ENCODE assay signal across 8 mouse cellular contexts in genomic region chr11:83192001-83192400, GRCm38 (mm10). TPM values are rescaled to one million over a fixed set of nuclear protein-coding genes. Genes with fewer than 3 reads are reported as not detected.
A peak's percentile ranks its signal among the peaks of the same experiment; 100 is the strongest.
DNase-seq lines count a peak whose midpoint lies in the region; ATAC-seq and TF ChIP-seq lines count a peak whose summit lies in the region.

No protein-coding gene starts in this region.

- peak overlapping the region; percentile 37 for H3K4me2 ChIP-seq in kidney, postnatal 0 days (ENCODE audit: low read length)

- peaks cover 23% of the 10 kb centered on the region for H3K4me1 ChIP-seq in erythroblast, embryonic 14.5 days (ENCODE audit: control insufficient read depth)
- H3K4me1 ChIP-seq in kidney, postnatal 0 days (replicated peaks; ENCODE audit: insufficient read depth, low read length), result no peaks in the 10 kb centered on the region

- H3K27ac ChIP-seq in kidney, postnatal 0 days, result no peak overlapping the region

- TF ChIP-seq CTCF in kidney, postnatal 0 days (IDR thresholded peaks at IDR 0.05; ENCODE audit: low read depth), result peak; percentile 81

- peaks cover 19% of the 10 kb centered on the region for H3K36me3 ChIP-seq in erythroblast, embryonic 14.5 days (ENCODE audit: control insufficient read depth)
- H3K36me3 ChIP-seq in kidney, postnatal 0 days (ENCODE audit: insufficient read depth, low read length), result no peaks in the 10 kb centered on the region

- H3K9me3 ChIP-seq in erythroblast, embryonic 14.5 days (ENCODE audit: control insufficient read depth, low read length), result no peaks in the 10 kb centered on the region
- no peaks in the 10 kb centered on the region for H3K9me3 ChIP-seq in kidney, postnatal 0 days (replicated peaks; ENCODE audit: low read length)

- DNase-seq in layer of hippocampus, adult 9-10 months (ENCODE audit: low spot score), result peak; percentile 5
- no peak for DNase-seq in layer of hippocampus, postnatal 25 days (ENCODE audit: extremely low spot score in 1 of 2, low spot score in 1 of 2)
- peak; percentile 50 for DNase-seq in R1 (ENCODE audit: low read depth, low spot score)
- DNase-seq in kidney, postnatal 0 days (ENCODE audit: low spot score), result peak; percentile 80
- DNase-seq in cerebellum, postnatal 36 days, result no peak
- DNase-seq in right cerebral cortex, postnatal 10 days (ENCODE audit: low spot score in 2 of 2), result no peak

- peak overlapping the region; percentile 60 for H3K4me3 ChIP-seq in erythroblast, embryonic 14.5 days (replicated peaks)
- H3K4me3 ChIP-seq in kidney, postnatal 0 days (replicated peaks; ENCODE audit: low read depth, low read length), result 0 out of 2 replicates have a peak overlapping the region, but pooled peaks have one; percentile 13

- H3K9ac ChIP-seq in kidney, postnatal 0 days (ENCODE audit: low read depth, low read length), result no peak overlapping the region

- H3K27me3 ChIP-seq in erythroblast, embryonic 14.5 days (ENCODE audit: control insufficient read depth), result no peaks in the 10 kb centered on the region
- H3K27me3 ChIP-seq in kidney, postnatal 0 days (ENCODE audit: insufficient read depth, low read length), result no peaks in the 10 kb centered on the region

- ATAC-seq in kidney, postnatal 0 days (replicated peaks; ENCODE audit: low FRiP score, low read depth), result no peak
- ATAC-seq in monocyte, adult 5-6 weeks (replicated peaks; ENCODE audit: insufficient number of reproducible peaks, low FRiP score, low TSS enrichment, poor library complexity, severe bottlenecking), result peak; percentile 85

- 47% methylated on average over 3 of the region's 3 CpGs for WGBS in kidney, postnatal 0 days

RNA-seq across cellular contexts. Expression of gene Slfn3, which starts 0.9 kb away (rescaled TPM):
- under 1 TPM; 0.14 to 0.42 TPM for total RNA-seq in layer of hippocampus, postnatal 25 days (2021)
- polyA plus RNA-seq in erythroblast, embryonic 14.5 days (2012), result not detected in 2 replicates
- 1.8 and 2.3 TPM in 2 replicates for polyA plus RNA-seq in kidney, postnatal 0 days (2015; fragmentation: Nextera tagmentation; extraction: Ambion mirVana)
- 3.3 to 5.2 TPM (median 3.9 TPM) in 3 replicates for total RNA-seq in monocyte, adult 5-6 weeks (2017)

RNA-seq across cellular contexts. Expression of gene Slfn4, which starts 17.0 kb away (rescaled TPM):
- total RNA-seq in layer of hippocampus, postnatal 25 days (2021), result not detected
- not detected in 2 replicates for polyA plus RNA-seq in erythroblast, embryonic 14.5 days (2012)
- polyA plus RNA-seq in kidney, postnatal 0 days (2015; fragmentation: Nextera tagmentation; extraction: Ambion mirVana), result 0.29 and 0.36 TPM in 2 replicates
- 1.9 to 3.6 TPM (median 2.7 TPM) in 3 replicates for total RNA-seq in monocyte, adult 5-6 weeks (2017)

Comparison
In these comparisons a context has a peak if more than half of its experiments do, and no peak if none do; other contexts are left out.
1. DNase-seq: peak in layer of hippocampus, adult 9-10 months (single experiment), R1 (single experiment) and kidney, postnatal 0 days (single experiment); none in layer of hippocampus, postnatal 25 days (0 of 2), cerebellum, postnatal 36 days (0 of 2) and right cerebral cortex, postnatal 10 days (0 of 2).